Mouse (Mus musculus): ENCODE measurements at regions not wholly inside any gene's neighbourhood (a gene's known extent, or its start where the extent isn't known, plus 50 kb on each side); places are given as distances from the start of the nearest gene placed in this dataset.
"Not testable (repeated sequence)": the region's sequence is repeated elsewhere in the genome, so short reads cannot be mapped to it uniquely, and the experiment has no call there.

GRCm38 (mm10) chr13:50314001-50314400 lies 63.9 kb upstream of the Gm906 start:
- not testable (repeated sequence) for H3K9me3 ChIP-seq (ENCODE audit: control insufficient read depth); H3K9ac ChIP-seq (ENCODE audit: low read depth, low read length); H3K4me1 ChIP-seq (replicated peaks; ENCODE audit: control insufficient read depth, insufficient read depth, low read length); H3K4me3 ChIP-seq (ENCODE audit: low read depth, low read length); H3K27ac ChIP-seq (ENCODE audit: low read depth, low read length); H3K36me3 ChIP-seq (ENCODE audit: control insufficient read depth, insufficient read depth); H3K4me2 ChIP-seq (replicated peaks; ENCODE audit: low read depth); ATAC-seq; H3K27me3 ChIP-seq (replicated peaks; ENCODE audit: control insufficient read depth, insufficient read depth, low read length)
- WGBS, result 59% methylated on average over 4 of the region's 4 CpGs

GRCm38 (mm10) chr13:50322512-50322911 lies 72.4 kb upstream of the Gm906 start:
- ATAC-seq, result no peak
- TF ChIP-seq CTCF (IDR thresholded peaks at IDR 0.05; ENCODE audit: low read depth), result no peak
- 31% methylated on average over 4 of the region's 4 CpGs for WGBS

GRCm38 (mm10) chr13:50328614-50329013 lies 78.5 kb upstream of the Gm906 start:
- H3K4me1 ChIP-seq (replicated peaks; ENCODE audit: control insufficient read depth, insufficient read depth, low read length), result no peaks in the 10 kb centered on the region
- 72% methylated on average over 4 of the region's 4 CpGs for WGBS

More at GRCm38 (mm10) chr13:50322512-50322911, 72.4 kb upstream of the Gm906 start:
- no peaks in the 10 kb centered on the region for H3K27me3 ChIP-seq (replicated peaks; ENCODE audit: control insufficient read depth, insufficient read depth, low read length)
- H3K9ac ChIP-seq (ENCODE audit: low read depth, low read length), result no peak overlapping the region
- no peaks in the 10 kb centered on the region for H3K36me3 ChIP-seq (ENCODE audit: control insufficient read depth, insufficient read depth)
- H3K27ac ChIP-seq (ENCODE audit: low read depth, low read length), result no peak overlapping the region
- H3K4me3 ChIP-seq (ENCODE audit: low read depth, low read length), result no peak overlapping the region
- no peaks in the 10 kb centered on the region for H3K9me3 ChIP-seq (ENCODE audit: control insufficient read depth)
- H3K4me2 ChIP-seq (replicated peaks; ENCODE audit: low read depth), result no peak overlapping the region
- H3K4me1 ChIP-seq (replicated peaks; ENCODE audit: control insufficient read depth, insufficient read depth, low read length), result no peaks in the 10 kb centered on the region

GRCm38 (mm10) chr13:50344121-50344520 lies 73.5 kb upstream of the Fbxw17 start:
- no peak for ATAC-seq

More at GRCm38 (mm10) chr13:50328614-50329013, 78.5 kb upstream of the Gm906 start:
- Histone ChIP-seq H3K27ac (ENCODE audit: low read depth, low read length) (no peak overlapping the region), H3K36me3 (ENCODE audit: control insufficient read depth, insufficient read depth) (no peaks in the 10 kb centered on the region), H3K27me3 (replicated peaks; ENCODE audit: control insufficient read depth, insufficient read depth, low read length) (no peaks in the 10 kb centered on the region), H3K4me3 (ENCODE audit: low read depth, low read length) (no peak overlapping the region), H3K4me2 (replicated peaks; ENCODE audit: low read depth) (no peak overlapping the region), H3K9ac (ENCODE audit: low read depth, low read length) (no peak overlapping the region), H3K9me3 (ENCODE audit: control insufficient read depth) (no peaks in the 10 kb centered on the region)
- peak; percentile 45 for TF ChIP-seq CTCF (IDR thresholded peaks at IDR 0.05; ENCODE audit: low read depth)
- ATAC-seq, result no peak

GRCm38 (mm10) chr13:50351946-50352345 lies 65.7 kb upstream of the Fbxw17 start:
- Histone ChIP-seq H3K9me3 (ENCODE audit: control insufficient read depth) (no peaks in the 10 kb centered on the region), H3K36me3 (ENCODE audit: control insufficient read depth, insufficient read depth) (no peaks in the 10 kb centered on the region), H3K27me3 (replicated peaks; ENCODE audit: control insufficient read depth, insufficient read depth, low read length) (no peaks in the 10 kb centered on the region), H3K4me3 (ENCODE audit: low read depth, low read length) (no peak overlapping the region), H3K27ac (ENCODE audit: low read depth, low read length) (no peak overlapping the region), H3K4me1 (replicated peaks; ENCODE audit: control insufficient read depth, insufficient read depth, low read length) (no peaks in the 10 kb centered on the region), H3K9ac (ENCODE audit: low read depth, low read length) (no peak overlapping the region), H3K4me2 (replicated peaks; ENCODE audit: low read depth) (no peak overlapping the region)
- TF ChIP-seq CTCF (IDR thresholded peaks at IDR 0.05; ENCODE audit: low read depth), result no peak
- no peak for ATAC-seq
- WGBS, result 81% methylated on average over 6 of the region's 6 CpGs

More at GRCm38 (mm10) chr13:50344121-50344520, 73.5 kb upstream of the Fbxw17 start:
- 91% methylated on average over 11 of the region's 11 CpGs for WGBS
- H3K36me3 ChIP-seq (ENCODE audit: control insufficient read depth, insufficient read depth), result no peaks in the 10 kb centered on the region
- no peak overlapping the region for H3K4me3 ChIP-seq (ENCODE audit: low read depth, low read length)
- H3K9ac ChIP-seq (ENCODE audit: low read depth, low read length), result no peak overlapping the region
- TF ChIP-seq CTCF (IDR thresholded peaks at IDR 0.05; ENCODE audit: low read depth), result no peak
- no peaks in the 10 kb centered on the region for H3K4me1 ChIP-seq (replicated peaks; ENCODE audit: control insufficient read depth, insufficient read depth, low read length)
- H3K9me3 ChIP-seq (ENCODE audit: control insufficient read depth), result no peaks in the 10 kb centered on the region
- no peaks in the 10 kb centered on the region for H3K27me3 ChIP-seq (replicated peaks; ENCODE audit: control insufficient read depth, insufficient read depth, low read length)
- no peak overlapping the region for H3K4me2 ChIP-seq (replicated peaks; ENCODE audit: low read depth)
- H3K27ac ChIP-seq (ENCODE audit: low read depth, low read length), result no peak overlapping the region

GRCm38 (mm10) chr13:50355265-50355664 lies 62.4 kb upstream of the Fbxw17 start:
- Histone ChIP-seq H3K4me2 (replicated peaks; ENCODE audit: low read depth) (no peak overlapping the region), H3K9ac (ENCODE audit: low read depth, low read length) (no peak overlapping the region), H3K36me3 (ENCODE audit: control insufficient read depth, insufficient read depth) (no peaks in the 10 kb centered on the region), H3K4me1 (replicated peaks; ENCODE audit: control insufficient read depth, insufficient read depth, low read length) (no peaks in the 10 kb centered on the region), H3K9me3 (ENCODE audit: control insufficient read depth) (no peaks in the 10 kb centered on the region), H3K4me3 (ENCODE audit: low read depth, low read length) (no peak overlapping the region), H3K27ac (ENCODE audit: low read depth, low read length) (no peak overlapping the region), H3K27me3 (replicated peaks; ENCODE audit: control insufficient read depth, insufficient read depth, low read length) (no peaks in the 10 kb centered on the region)
- peak; percentile 68 for TF ChIP-seq CTCF (IDR thresholded peaks at IDR 0.05; ENCODE audit: low read depth)
- ATAC-seq, result no peak
- 72% methylated on average over 2 of the region's 2 CpGs for WGBS

- TF ChIP-seq CTCF (IDR thresholded peaks at IDR 0.05; ENCODE audit: low read depth), result no peak
- ATAC-seq, result no peak
- Histone ChIP-seq H3K9me3 (ENCODE audit: control insufficient read depth) (no peaks in the 10 kb centered on the region), H3K36me3 (ENCODE audit: control insufficient read depth, insufficient read depth) (no peaks in the 10 kb centered on the region), H3K4me3 (ENCODE audit: low read depth, low read length) (no peak overlapping the region), H3K9ac (ENCODE audit: low read depth, low read length) (no peak overlapping the region), H3K4me1 (replicated peaks; ENCODE audit: control insufficient read depth, insufficient read depth, low read length) (no peaks in the 10 kb centered on the region), H3K4me2 (replicated peaks; ENCODE audit: low read depth) (no peak overlapping the region), H3K27me3 (replicated peaks; ENCODE audit: control insufficient read depth, insufficient read depth, low read length) (no peaks in the 10 kb centered on the region), H3K27ac (ENCODE audit: low read depth, low read length) (no peak overlapping the region)
- WGBS, result 78% methylated on average over 2 of the region's 2 CpGs
These were observed 58.1 kb upstream of the Fbxw17 start for GRCm38 (mm10) chr13:50359536-50359935.

Data from intestine, postnatal 0 days (tissue).